Mouse (Mus musculus) kidney, postnatal 0 days (tissue): ENCODE measurements around the gene Naa10. TPM values are rescaled to one million over a fixed set of nuclear protein-coding genes. Genes with fewer than 3 reads are reported as not detected.

Experiments
- ATAC-seq: fragments of 200-750 bp; cut with Nextera tagmentation; replicated peaks from 2 replicates; pipeline ENCODE4 v1.8.0; 2017; ENCODE audit warnings: low read depth, moderate number of reproducible peaks, moderate TSS enrichment, moderate library complexity; ENCODE audit not compliant: low FRiP score
- DNase-seq: peaks from one replicate; pipeline ENCODE4 v3.0.0-alpha.2; 2016; ENCODE audit warnings: low spot score
- H3K27ac ChIP-seq: fragments of 300-500 bp; sonication (generic); 2 replicates; pipeline ENCODE4 v1.5.1; 2014; ENCODE audit warnings: mild to moderate bottlenecking
- H3K27me3 ChIP-seq: fragments of 300-500 bp; sonication (generic); 2 replicates; pipeline ENCODE4 v1.6.1; 2014; ENCODE audit warnings: low read length, mixed read lengths; ENCODE audit not compliant: insufficient read depth
- H3K36me3 ChIP-seq: fragments of 300-500 bp; sonication (generic); 2 replicates; pipeline ENCODE4 v1.6.1; 2014; ENCODE audit warnings: low read length, mixed read lengths; ENCODE audit not compliant: insufficient read depth
- H3K4me1 ChIP-seq: fragments of 300-500 bp; sonication (generic); replicated peaks from 2 replicates; pipeline ENCODE4 v1.6.1; 2014; ENCODE audit warnings: antibody characterized with exemption, low read length, mixed read lengths; ENCODE audit not compliant: insufficient read depth
- H3K4me2 ChIP-seq: fragments of 300-500 bp; sonication (generic); 2 replicates; pipeline ENCODE4 v1.6.1; 2014; ENCODE audit warnings: mild to moderate bottlenecking, low read length, moderate library complexity, mixed read lengths
- H3K4me3 ChIP-seq: fragments of 300-500 bp; sonication (generic); replicated peaks from 2 replicates; pipeline ENCODE4 v1.5.1; 2014; ENCODE audit warnings: low read depth, low read length
- H3K9ac ChIP-seq: fragments of 300-500 bp; sonication (generic); 2 replicates; pipeline ENCODE4 v1.6.1; 2014; ENCODE audit warnings: low read depth, low read length
- H3K9me3 ChIP-seq: fragments of 300-500 bp; sonication (generic); replicated peaks from 2 replicates; pipeline ENCODE4 v1.6.1; 2016; ENCODE audit warnings: low read length, inconsistent platforms, mixed read lengths
- CTCF ChIP-seq: IDR thresholded peaks from 2 replicates; pipeline ENCODE4 v1.5.1; 2016; ENCODE audit warnings: antibody characterized with exemption, low read depth, mild to moderate bottlenecking, moderate library complexity
- WGBS: fragments of 180-500 bp; shearing (Covaris S2); extraction: QIAGEN DNeasy Blood & Tissue Kit; methylation state at CpG from one replicate; pipeline ENCODE4 v1.1.7; 2014; 5-methylcytosine and 5-hydroxymethylcytosine counted together
- polyA plus RNA-seq: library from polyadenylated mRNA; unstranded; fragments of >200 nt; fragmentation: Nextera tagmentation; extraction: Ambion mirVana; gene quantifications from 2 replicates; pipeline ENCODE4 v1.2.1, GENCODE M21; 2015

Gene Naa10
- polyA plus RNA-seq, 1 experiment from 2014 or later: 119 TPM

GRCm38 (mm10) chrX:73966248-73967176 lies 44.8 kb upstream of the Naa10 start, which contains the start of gene Hcfc1:
TSS of gene Hcfc1 (minus strand) at chrX:73966357.
- TF ChIP-seq CTCF: no peak
- Histone ChIP-seq H3K27me3 (no peaks in the 10 kb centered on the region), H3K9ac (peak within 1 kb of the TSS; percentile 80), H3K4me1 (no peaks in the 10 kb centered on the region; the same call in 1 of the 2 replicates), H3K9me3 (no peaks in the 10 kb centered on the region), H3K36me3 (no peaks in the 10 kb centered on the region), H3K4me3 (peak within 1 kb of the TSS; percentile 73), H3K4me2 (peak within 1 kb of the TSS; percentile 63), H3K27ac (peak within 1 kb of the TSS; percentile 97)
- 23% methylated on average over 58 of the region's 58 CpGs for WGBS
- DNase-seq: peak; percentile 89
- peak; percentile 80 for ATAC-seq

GRCm38 (mm10) chrX:73965307-73965706 lies 43.6 kb upstream of the Naa10 start:
- no peaks in the 10 kb centered on the region for H3K27me3 ChIP-seq
- ATAC-seq: no peak
- H3K9ac ChIP-seq: peak overlapping the region; percentile 80
- TF ChIP-seq CTCF: no peak
- no peaks in the 10 kb centered on the region; the same call in 1 of the 2 replicates for H3K4me1 ChIP-seq
- H3K4me2 ChIP-seq: peak overlapping the region; percentile 63
- 24% methylated on average over 20 of the region's 20 CpGs for WGBS
- no peaks in the 10 kb centered on the region for H3K9me3 ChIP-seq
- peak overlapping the region; percentile 97; the same call in 1 of the 2 replicates for H3K27ac ChIP-seq
- DNase-seq: peak; percentile 24
- H3K36me3 ChIP-seq: no peaks in the 10 kb centered on the region
- peak overlapping the region; percentile 73 for H3K4me3 ChIP-seq

- no peak for TF ChIP-seq CTCF
- peak overlapping the region; percentile 73 for H3K4me3 ChIP-seq
- H3K9me3 ChIP-seq: no peaks in the 10 kb centered on the region
- H3K27me3 ChIP-seq: no peaks in the 10 kb centered on the region
- H3K36me3 ChIP-seq: 0 out of 2 replicates have a peak, but pooled peaks cover 2% of the 10 kb centered on the region
- no peaks in the 10 kb centered on the region; the same call in 1 of the 2 replicates for H3K4me1 ChIP-seq
- no peak overlapping the region for H3K27ac ChIP-seq
- H3K9ac ChIP-seq: peak overlapping the region; percentile 50; the same call in 1 of the 2 replicates
- ATAC-seq: no peak
- 36% methylated on average over 3 of the region's 3 CpGs for WGBS
- H3K4me2 ChIP-seq: peak overlapping the region; percentile 63
- no peak for DNase-seq
Observed at GRCm38 (mm10) chrX:73964363-73964762, 42.6 kb upstream of the Naa10 start.

GRCm38 (mm10) chrX:73954988-73955387 lies 33.2 kb upstream of the Naa10 start:
- Histone ChIP-seq H3K9me3 (no peaks in the 10 kb centered on the region), H3K4me2 (no peak overlapping the region), H3K36me3 (peaks cover 39% of the 10 kb centered on the region; the same call in 1 of the 2 replicates), H3K4me1 (no peaks in the 10 kb centered on the region), H3K9ac (no peak overlapping the region), H3K27me3 (no peaks in the 10 kb centered on the region), H3K4me3 (no peak overlapping the region), H3K27ac (no peak overlapping the region)
- TF ChIP-seq CTCF: no peak
- DNase-seq (no peak), ATAC-seq (no peak)
- 88% methylated on average over 6 of the region's 6 CpGs for WGBS

GRCm38 (mm10) chrX:73952603-73953002 lies 30.9 kb upstream of the Naa10 start:
- H3K4me3 ChIP-seq: no peak overlapping the region
- no peak for TF ChIP-seq CTCF
- no peaks in the 10 kb centered on the region for H3K9me3 ChIP-seq
- WGBS: 87% methylated on average over 5 of the region's 5 CpGs
- no peaks in the 10 kb centered on the region for H3K4me1 ChIP-seq
- no peaks in the 10 kb centered on the region for H3K27me3 ChIP-seq
- peaks cover 39% of the 10 kb centered on the region for H3K36me3 ChIP-seq
- no peak overlapping the region for H3K4me2 ChIP-seq
- no peak overlapping the region for H3K9ac ChIP-seq
- H3K27ac ChIP-seq: no peak overlapping the region
- DNase-seq (no peak), ATAC-seq (no peak)

DNA sequence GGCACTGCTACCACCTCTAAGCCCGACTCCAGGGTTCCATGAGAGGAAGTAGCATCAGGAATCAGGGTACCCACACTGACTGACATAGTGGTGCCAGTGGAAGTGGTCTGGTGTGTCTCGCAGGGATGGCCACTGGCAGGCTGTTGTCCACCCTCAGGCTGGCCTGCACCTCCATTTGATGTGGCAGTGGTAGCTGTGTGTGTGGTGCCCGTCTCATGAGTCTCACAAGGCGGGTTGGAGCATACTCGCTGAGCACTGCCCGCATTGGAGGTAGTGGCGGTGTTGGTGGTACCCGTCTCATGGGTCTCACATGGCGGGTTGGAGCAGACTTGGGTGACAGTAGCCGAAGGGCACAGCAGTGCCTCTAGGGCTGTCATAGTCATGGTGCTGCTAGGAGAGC lies 27.6 kb upstream of the Naa10 start:
- peaks cover 37% of the 10 kb centered on the region for H3K36me3 ChIP-seq
- no peaks in the 10 kb centered on the region for H3K4me1 ChIP-seq
- DNase-seq (no peak), ATAC-seq (0 out of 2 replicates have a peak, but pooled peaks have one; percentile 29)
- H3K4me3 ChIP-seq: no peak overlapping the region
- 83% methylated on average over 10 of the region's 10 CpGs for WGBS
- no peak for TF ChIP-seq CTCF
- no peak overlapping the region for H3K27ac ChIP-seq
- H3K9ac ChIP-seq: no peak overlapping the region
- H3K9me3 ChIP-seq: no peaks in the 10 kb centered on the region
- no peak overlapping the region for H3K4me2 ChIP-seq
- no peaks in the 10 kb centered on the region for H3K27me3 ChIP-seq
